Mouse (Mus musculus): ENCODE measurements around the gene Spdl1. TPM values are rescaled to one million over a fixed set of nuclear protein-coding genes. Genes with fewer than 3 reads are reported as not detected.

The Spdl1 gene
- total and polyA plus RNA-seq, 2 experiments from 2014 or later, result 2.4 to 3.9 TPM

DNA sequence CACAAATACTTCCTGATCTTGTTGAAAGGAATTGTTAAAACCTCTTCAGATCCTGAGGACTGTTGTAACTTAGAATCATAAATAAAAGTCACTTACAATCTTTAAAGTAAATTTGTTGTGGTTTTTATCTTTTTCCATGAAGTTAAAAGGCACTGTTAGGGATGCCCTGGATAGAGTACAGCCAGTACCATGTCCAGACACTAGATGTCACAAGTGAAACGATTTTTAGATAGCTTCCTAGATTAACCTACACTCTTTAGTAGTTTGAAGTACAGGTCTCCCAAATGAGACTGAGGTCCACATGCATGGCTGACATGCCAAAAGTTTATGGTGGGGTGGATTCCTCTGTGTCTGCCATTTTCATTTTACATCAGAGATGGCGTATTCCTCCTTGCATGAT, 2.8 kb upstream of the Spdl1 start:
- Histone ChIP-seq H3K4me2 (ENCODE audit: low read depth, low read length) (no peak overlapping the region), H3K27me3 (ENCODE audit: control insufficient read depth, insufficient read depth, low read length) (no peaks in the 10 kb centered on the region), H3K36me3 (replicated peaks; ENCODE audit: control insufficient read depth, insufficient read depth, low read length) (no peaks in the 10 kb centered on the region), H3K4me1 (ENCODE audit: control insufficient read depth, insufficient read depth) (peaks cover 6% of the 10 kb centered on the region), H3K27ac (ENCODE audit: low read depth) (no peak overlapping the region), H3K9me3 (replicated peaks; ENCODE audit: control insufficient read depth, low read length) (no peaks in the 10 kb centered on the region), H3K4me3 (ENCODE audit: low read depth, low read length) (no peak overlapping the region), H3K9ac (replicated peaks; ENCODE audit: low read depth, low read length) (no peak overlapping the region)
- no peak for TF ChIP-seq EP300 (IDR thresholded peaks at IDR 0.05; ENCODE audit: low read depth)
- TF ChIP-seq CTCF (IDR thresholded peaks at IDR 0.05; ENCODE audit: low read depth), result peak; percentile 30
- WGBS, result 42% methylated on average over 2 of the region's 2 CpGs
- DNase-seq (ENCODE audit: low spot score), result peak; percentile 8
- no peak for ATAC-seq (ENCODE audit: insufficient read depth, low read depth)

DNA sequence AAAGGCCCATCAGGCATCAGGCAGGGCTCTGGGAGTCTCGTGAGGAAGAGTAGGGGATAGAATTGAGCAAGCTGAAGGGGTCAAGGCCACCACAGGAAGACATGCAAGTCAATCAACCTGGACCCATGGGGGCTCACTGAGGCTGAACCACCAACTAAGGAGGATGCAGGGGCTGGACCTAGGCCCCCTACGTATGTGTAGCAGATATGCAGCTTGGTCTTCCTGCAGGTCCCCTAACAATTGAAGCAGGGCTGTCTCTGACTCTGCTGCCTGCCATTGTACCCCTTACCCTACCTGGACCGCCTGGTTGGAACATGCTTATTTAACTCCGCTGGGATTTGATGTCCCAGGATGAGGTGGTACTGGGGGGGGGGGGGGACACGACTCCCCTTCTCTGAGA, 763 bp downstream of the Spdl1 start:
- DNase-seq (ENCODE audit: low spot score), result no peak

DNA sequence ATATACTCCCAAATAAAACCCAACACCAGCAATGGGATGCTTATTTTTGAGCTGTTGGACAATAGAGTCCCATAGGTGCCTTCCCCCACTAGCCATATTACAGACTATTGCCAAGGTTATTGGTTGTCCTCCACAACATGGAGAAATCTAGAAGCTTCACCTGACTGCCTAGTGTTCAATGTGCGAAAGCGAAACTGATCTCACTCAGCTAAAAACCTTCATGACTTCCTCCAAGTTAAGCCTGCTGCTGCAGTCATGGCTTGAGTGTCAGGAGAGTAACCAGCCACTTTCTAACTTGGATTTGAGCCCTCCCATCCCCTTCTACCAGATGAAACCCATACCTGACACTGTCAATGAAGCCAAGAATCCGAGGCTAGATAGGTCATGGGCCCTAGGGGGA, 5.6 kb downstream of the Spdl1 start:
- Histone ChIP-seq H3K4me1 (ENCODE audit: control insufficient read depth, insufficient read depth) (peaks cover 5% of the 10 kb centered on the region), H3K27me3 (ENCODE audit: control insufficient read depth, insufficient read depth, low read length) (no peaks in the 10 kb centered on the region), H3K9ac (replicated peaks; ENCODE audit: low read depth, low read length) (no peak overlapping the region), H3K27ac (ENCODE audit: low read depth) (no peak overlapping the region), H3K4me2 (ENCODE audit: low read depth, low read length) (no peak overlapping the region), H3K9me3 (replicated peaks; ENCODE audit: control insufficient read depth, low read length) (no peaks in the 10 kb centered on the region), H3K36me3 (replicated peaks; ENCODE audit: control insufficient read depth, insufficient read depth, low read length) (peaks cover 34% of the 10 kb centered on the region), H3K4me3 (ENCODE audit: low read depth, low read length) (no peak overlapping the region)
- DNase-seq (ENCODE audit: low spot score), result no peak
- ATAC-seq (ENCODE audit: insufficient read depth, low read depth), result no peak
- TF ChIP-seq CTCF (IDR thresholded peaks at IDR 0.05; ENCODE audit: low read depth), result no peak
- no peak for TF ChIP-seq EP300 (IDR thresholded peaks at IDR 0.05; ENCODE audit: low read depth)
- 90% methylated on average over 3 of the region's 3 CpGs for WGBS

More for the DNA sequence above, 763 bp downstream of the Spdl1 start:
- TF ChIP-seq EP300 (IDR thresholded peaks at IDR 0.05; ENCODE audit: low read depth) (no peak), CTCF (IDR thresholded peaks at IDR 0.05; ENCODE audit: low read depth) (no peak)
- no peaks in the 10 kb centered on the region for H3K27me3 ChIP-seq (ENCODE audit: control insufficient read depth, insufficient read depth, low read length)
- H3K27ac ChIP-seq (ENCODE audit: low read depth), result no peak overlapping the region
- H3K4me1 ChIP-seq (ENCODE audit: control insufficient read depth, insufficient read depth), result peaks cover 6% of the 10 kb centered on the region
- peak overlapping the region; percentile 82 for H3K4me3 ChIP-seq (ENCODE audit: low read depth, low read length)
- H3K9me3 ChIP-seq (replicated peaks; ENCODE audit: control insufficient read depth, low read length), result no peaks in the 10 kb centered on the region
- no peak for ATAC-seq (ENCODE audit: insufficient read depth, low read depth)
- WGBS, result 17% methylated on average over 4 of the region's 5 CpGs
- H3K9ac ChIP-seq (replicated peaks; ENCODE audit: low read depth, low read length), result peak overlapping the region; percentile 60
- peaks cover 20% of the 10 kb centered on the region for H3K36me3 ChIP-seq (replicated peaks; ENCODE audit: control insufficient read depth, insufficient read depth, low read length)
- H3K4me2 ChIP-seq (ENCODE audit: low read depth, low read length), result peak overlapping the region; percentile 84

DNA sequence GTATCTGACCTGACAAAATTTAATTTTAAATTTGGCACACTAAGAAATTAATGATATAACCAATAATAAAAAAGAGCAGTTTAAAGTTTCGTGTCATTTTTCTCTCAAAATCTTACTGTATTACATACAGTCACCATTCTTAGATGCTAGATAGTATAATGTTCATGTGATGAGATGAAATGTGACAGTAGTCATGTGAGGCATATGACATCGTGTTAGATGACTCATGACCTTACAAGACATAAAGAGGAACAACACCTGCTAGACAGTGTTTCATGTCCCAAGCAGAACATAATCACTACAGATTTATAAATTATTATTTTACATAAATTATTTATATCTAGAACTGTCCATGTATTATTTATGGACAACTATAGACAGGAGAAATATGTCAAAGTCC, 6.5 kb downstream of the Spdl1 start:
- ATAC-seq (ENCODE audit: insufficient read depth, low read depth) (no peak), DNase-seq (ENCODE audit: low spot score) (no peak)
- TF ChIP-seq CTCF (IDR thresholded peaks at IDR 0.05; ENCODE audit: low read depth) (no peak), EP300 (IDR thresholded peaks at IDR 0.05; ENCODE audit: low read depth) (no peak)
- 86% methylated on average over 2 of the region's 2 CpGs for WGBS
- peaks cover 40% of the 10 kb centered on the region for H3K36me3 ChIP-seq (replicated peaks; ENCODE audit: control insufficient read depth, insufficient read depth, low read length)
- no peak overlapping the region for H3K9ac ChIP-seq (replicated peaks; ENCODE audit: low read depth, low read length)
- H3K27me3 ChIP-seq (ENCODE audit: control insufficient read depth, insufficient read depth, low read length), result no peaks in the 10 kb centered on the region
- H3K4me3 ChIP-seq (ENCODE audit: low read depth, low read length), result no peak overlapping the region
- H3K4me2 ChIP-seq (ENCODE audit: low read depth, low read length), result no peak overlapping the region
- no peak overlapping the region for H3K27ac ChIP-seq (ENCODE audit: low read depth)
- no peaks in the 10 kb centered on the region for H3K9me3 ChIP-seq (replicated peaks; ENCODE audit: control insufficient read depth, low read length)
- H3K4me1 ChIP-seq (ENCODE audit: control insufficient read depth, insufficient read depth), result no peaks in the 10 kb centered on the region

DNA sequence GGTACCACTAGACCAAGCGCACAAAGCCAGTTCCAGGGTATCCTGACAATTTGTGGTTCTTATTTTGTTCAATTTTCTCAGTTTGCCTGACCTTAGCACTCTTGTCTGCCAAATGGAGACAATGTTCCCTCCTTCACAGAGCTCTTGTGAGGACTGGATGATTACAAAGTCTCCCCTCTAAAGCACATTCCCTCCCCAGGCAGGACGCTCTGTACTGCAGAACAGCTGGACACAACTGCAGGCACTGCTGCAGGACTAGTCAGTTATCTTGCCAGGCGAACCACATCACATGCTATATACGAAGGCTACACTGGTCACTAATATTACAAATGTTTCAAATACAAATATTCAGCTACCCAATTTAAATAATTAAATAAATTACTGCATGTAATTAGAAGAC, 8.7 kb downstream of the Spdl1 start:
- Histone ChIP-seq H3K36me3 (replicated peaks; ENCODE audit: control insufficient read depth, insufficient read depth, low read length) (peaks cover 48% of the 10 kb centered on the region), H3K4me1 (ENCODE audit: control insufficient read depth, insufficient read depth) (no peaks in the 10 kb centered on the region), H3K9ac (replicated peaks; ENCODE audit: low read depth, low read length) (no peak overlapping the region), H3K9me3 (replicated peaks; ENCODE audit: control insufficient read depth, low read length) (no peaks in the 10 kb centered on the region), H3K4me2 (ENCODE audit: low read depth, low read length) (no peak overlapping the region), H3K4me3 (ENCODE audit: low read depth, low read length) (no peak overlapping the region), H3K27me3 (ENCODE audit: control insufficient read depth, insufficient read depth, low read length) (no peaks in the 10 kb centered on the region), H3K27ac (ENCODE audit: low read depth) (no peak overlapping the region)
- TF ChIP-seq CTCF (IDR thresholded peaks at IDR 0.05; ENCODE audit: low read depth), result no peak
- no peak for TF ChIP-seq EP300 (IDR thresholded peaks at IDR 0.05; ENCODE audit: low read depth)
- 91% methylated on average over 4 of the region's 4 CpGs for whole genome bisulfite sequencing
- no peak for DNase-seq (ENCODE audit: low spot score)
- no peak for ATAC-seq (ENCODE audit: insufficient read depth, low read depth)

DNA sequence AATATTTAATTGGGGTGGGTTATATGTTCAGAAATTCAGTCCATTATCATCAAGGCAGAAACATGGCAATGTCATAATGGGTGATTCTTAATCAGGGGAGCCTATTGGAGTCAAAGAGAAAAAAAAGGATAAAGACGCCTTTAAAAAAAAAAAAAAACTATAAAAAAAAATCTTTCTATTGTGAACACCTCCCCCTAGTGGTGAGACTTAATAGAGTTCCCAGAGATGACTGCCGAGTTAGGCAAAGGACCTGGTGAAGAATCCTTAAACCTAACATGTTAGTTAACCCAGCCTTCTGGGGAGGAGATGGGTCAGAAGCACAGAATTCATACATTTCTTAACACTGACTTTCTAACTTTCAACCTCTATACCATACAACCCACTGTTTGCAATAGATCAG, 18.7 kb downstream of the Spdl1 start:
- no peaks in the 10 kb centered on the region for H3K9me3 ChIP-seq (replicated peaks; ENCODE audit: control insufficient read depth, low read length)
- no peak for TF ChIP-seq EP300 (IDR thresholded peaks at IDR 0.05; ENCODE audit: low read depth)
- TF ChIP-seq CTCF (IDR thresholded peaks at IDR 0.05; ENCODE audit: low read depth), result peak; percentile 50
- no peak overlapping the region for H3K4me2 ChIP-seq (ENCODE audit: low read depth, low read length)
- DNase-seq (ENCODE audit: low spot score), result peak; percentile 38
- H3K27ac ChIP-seq (ENCODE audit: low read depth), result no peak overlapping the region
- no peak for ATAC-seq (ENCODE audit: insufficient read depth, low read depth)
- WGBS, result 13% methylated on average over 2 of the region's 2 CpGs
- no peak overlapping the region for H3K9ac ChIP-seq (replicated peaks; ENCODE audit: low read depth, low read length)
- no peak overlapping the region for H3K4me3 ChIP-seq (ENCODE audit: low read depth, low read length)
- no peaks in the 10 kb centered on the region for H3K27me3 ChIP-seq (ENCODE audit: control insufficient read depth, insufficient read depth, low read length)
- no peaks in the 10 kb centered on the region for H3K4me1 ChIP-seq (ENCODE audit: control insufficient read depth, insufficient read depth)
- H3K36me3 ChIP-seq (replicated peaks; ENCODE audit: control insufficient read depth, insufficient read depth, low read length), result peaks cover 46% of the 10 kb centered on the region

Measured in heart, postnatal 0 days (tissue).